Mouse (Mus musculus): ENCODE data around the gene Coq9.

The Coq9 gene

GRCm38 (mm10) chr8:94901031-94901430 lies 62.9 kb downstream of the Coq9 start:
- in situ Hi-C loops (cut with MboI; ENCODE audit: unreplicated experiment in 2 of 2): loop anchor here in 1 of 2 experiments (10.0 kb wide), 1 partner anchor 306 kb away; no protein-coding TSS in a partner anchor

GRCm38 (mm10) chr8:94903709-94904108 lies 65.6 kb downstream of the Coq9 start:
- in situ Hi-C loops (cut with MboI; ENCODE audit: unreplicated experiment in 2 of 2): loop anchor here in 1 of 2 experiments (10.0 kb wide), 1 partner anchor 309 kb away; no protein-coding TSS in a partner anchor

All from v-Abl transformed pro-B cells (cell line).